Mouse (Mus musculus) brain, embryonic 14.5 days (tissue): ENCODE results near the gene Map3k19.

Experiments
- CTCF ChIP-seq: fragments of 200-500 bp; IDR thresholded peaks from 2 replicates; pipeline ENCODE4 v1.5.1; 2012; ENCODE audit warnings: inconsistent platforms, mild to moderate bottlenecking, moderate library complexity, borderline replicate concordance; ENCODE audit not compliant: insufficient read depth, insufficient read length; ENCODE audit errors: extremely low read depth
- POLR2A ChIP-seq: fragments of 200-500 bp; IDR thresholded peaks from 2 replicates; pipeline ENCODE4 v1.6.1; 2012; ENCODE audit warnings: mild to moderate bottlenecking, inconsistent platforms, borderline replicate concordance; ENCODE audit not compliant: poor library complexity, insufficient read depth, insufficient read length, severe bottlenecking; ENCODE audit errors: extremely low read depth

- TF ChIP-seq POLR2A, result no peak
- no peak for TF ChIP-seq CTCF
Measured at GRCm38 (mm10) chr1:127773198-127773802, 81.5 kb downstream of the Map3k19 start.
